Mouse (Mus musculus): ENCODE measurements around the gene A830031A19Rik. TPM values are rescaled to one million over a fixed set of nuclear protein-coding genes. Genes with fewer than 3 reads are reported as not detected.

The A830031A19Rik gene
- polyA plus RNA-seq (2012; rRNA removed) = not detected in 2 replicates

- no peak for TF ChIP-seq CTCF (IDR thresholded peaks at IDR 0.05; ENCODE audit: extremely low read depth, insufficient read length, insufficient replicate concordance, low read depth, low read length)
- TF ChIP-seq POLR2A (IDR thresholded peaks at IDR 0.05; ENCODE audit: low read depth, low read length) = no peak
- Histone ChIP-seq H3K4me1 (ENCODE audit: control insufficient read depth, insufficient read depth, insufficient read length, low read length) (peaks cover 3% of the 10 kb centered on the region; the same call in 1 of the 2 replicates), H3K27me3 (ENCODE audit: control insufficient read depth, insufficient read depth, low read length) (peaks cover 11% of the 10 kb centered on the region; the same call in 1 of the 2 replicates), H3K4me3 (ENCODE audit: low read depth, low read length) (peak within 1 kb of the TSS; percentile 87), H3K36me3 (ENCODE audit: control insufficient read depth, insufficient read depth, low read length) (no peaks in the 10 kb centered on the region), H3K27ac (ENCODE audit: insufficient read depth, low read depth, low read length) (no peak within 1 kb of the TSS)
- WGBS = under 1% methylated on average over 11 of the region's 11 CpGs
Measured at GRCm38 (mm10) chr11:24074634-24075104, at the start of gene A830031A19Rik. Gene A830031A19Rik, minus strand, starts transcription at chr11:24075054.

- H3K27ac ChIP-seq (ENCODE audit: insufficient read depth, low read depth, low read length) = no peak overlapping the region
- no peak overlapping the region for H3K4me3 ChIP-seq (ENCODE audit: low read depth, low read length)
- TF ChIP-seq POLR2A (IDR thresholded peaks at IDR 0.05; ENCODE audit: low read depth, low read length) (no peak), CTCF (IDR thresholded peaks at IDR 0.05; ENCODE audit: extremely low read depth, insufficient read length, insufficient replicate concordance, low read depth, low read length) (no peak)
- no peaks in the 10 kb centered on the region for H3K36me3 ChIP-seq (ENCODE audit: control insufficient read depth, insufficient read depth, low read length)
- WGBS = 94% methylated on average over 2 of the region's 2 CpGs
- peaks cover 23% of the 10 kb centered on the region for H3K4me1 ChIP-seq (ENCODE audit: control insufficient read depth, insufficient read depth, insufficient read length, low read length)
- no peaks in the 10 kb centered on the region for H3K27me3 ChIP-seq (ENCODE audit: control insufficient read depth, insufficient read depth, low read length)
Measured at GRCm38 (mm10) chr11:24123991-24124390, 49.1 kb upstream of the A830031A19Rik start.

DNA sequence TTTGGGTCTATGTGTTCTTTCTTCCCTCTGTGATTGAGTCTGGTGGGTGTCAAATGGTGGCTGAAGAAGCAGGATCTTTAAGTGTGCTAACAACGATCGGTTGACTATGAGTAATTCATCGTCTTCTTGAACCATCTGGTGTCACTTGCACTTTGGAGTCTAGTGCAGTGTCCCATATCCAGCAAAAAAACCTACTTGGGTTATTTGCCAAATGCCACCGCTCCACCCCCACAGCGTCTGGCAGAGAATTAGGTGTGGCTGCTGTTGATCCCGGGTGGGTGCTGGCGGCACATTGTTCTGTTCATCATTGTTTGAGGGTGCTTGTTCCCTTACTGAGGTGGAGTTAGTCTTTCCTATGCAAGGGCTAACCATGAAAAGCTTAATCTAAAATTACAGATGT, 48.0 kb upstream of the A830031A19Rik start:
- 22% methylated on average over 7 of the region's 7 CpGs for WGBS
- no peak for TF ChIP-seq POLR2A (IDR thresholded peaks at IDR 0.05; ENCODE audit: low read depth, low read length)
- peaks cover 22% of the 10 kb centered on the region for H3K4me1 ChIP-seq (ENCODE audit: control insufficient read depth, insufficient read depth, insufficient read length, low read length)
- no peak overlapping the region for H3K4me3 ChIP-seq (ENCODE audit: low read depth, low read length)
- 0 out of 2 replicates have a peak overlapping the region, but pooled peaks have one; percentile 20 for H3K27ac ChIP-seq (ENCODE audit: insufficient read depth, low read depth, low read length)
- no peaks in the 10 kb centered on the region for H3K36me3 ChIP-seq (ENCODE audit: control insufficient read depth, insufficient read depth, low read length)
- H3K27me3 ChIP-seq (ENCODE audit: control insufficient read depth, insufficient read depth, low read length) = no peaks in the 10 kb centered on the region

DNA sequence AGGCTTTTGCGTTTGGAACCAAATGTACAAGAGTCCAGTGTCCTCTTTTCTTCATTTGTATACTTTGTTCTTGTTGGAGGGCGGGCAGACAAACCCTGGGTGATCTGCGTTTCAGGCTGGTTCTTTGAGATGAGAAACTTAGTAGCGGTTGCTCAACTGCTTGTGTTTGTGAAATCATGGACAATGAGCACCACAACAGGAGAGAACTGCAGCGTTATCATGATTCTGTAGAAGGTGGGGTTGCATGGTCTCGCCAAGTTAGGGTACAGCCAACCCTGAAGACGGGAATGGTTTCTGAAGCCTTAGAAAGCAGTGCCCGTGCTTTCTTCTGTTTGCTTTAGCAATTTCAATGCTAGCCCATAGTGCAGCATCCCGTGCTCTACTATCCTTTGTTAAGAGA, 46.3 kb upstream of the A830031A19Rik start:
- no peaks in the 10 kb centered on the region for H3K27me3 ChIP-seq (ENCODE audit: control insufficient read depth, insufficient read depth, low read length)
- no peak overlapping the region for H3K27ac ChIP-seq (ENCODE audit: insufficient read depth, low read depth, low read length)
- no peaks in the 10 kb centered on the region for H3K36me3 ChIP-seq (ENCODE audit: control insufficient read depth, insufficient read depth, low read length)
- no peak for TF ChIP-seq CTCF (IDR thresholded peaks at IDR 0.05; ENCODE audit: extremely low read depth, insufficient read length, insufficient replicate concordance, low read depth, low read length)
- TF ChIP-seq POLR2A (IDR thresholded peaks at IDR 0.05; ENCODE audit: low read depth, low read length) = no peak
- no peak overlapping the region for H3K4me3 ChIP-seq (ENCODE audit: low read depth, low read length)
- WGBS = 91% methylated on average over 9 of the region's 9 CpGs
- peaks cover 25% of the 10 kb centered on the region; the same call in 1 of the 2 replicates for H3K4me1 ChIP-seq (ENCODE audit: control insufficient read depth, insufficient read depth, insufficient read length, low read length)

- TF ChIP-seq POLR2A (IDR thresholded peaks at IDR 0.05; ENCODE audit: low read depth, low read length) (no peak), CTCF (IDR thresholded peaks at IDR 0.05; ENCODE audit: extremely low read depth, insufficient read length, insufficient replicate concordance, low read depth, low read length) (no peak)
- Histone ChIP-seq H3K27ac (ENCODE audit: insufficient read depth, low read depth, low read length) (peak overlapping the region; percentile 76), H3K4me1 (ENCODE audit: control insufficient read depth, insufficient read depth, insufficient read length, low read length) (peaks cover 16% of the 10 kb centered on the region; the same call in 1 of the 2 replicates), H3K27me3 (ENCODE audit: control insufficient read depth, insufficient read depth, low read length) (no peaks in the 10 kb centered on the region), H3K36me3 (ENCODE audit: control insufficient read depth, insufficient read depth, low read length) (no peaks in the 10 kb centered on the region), H3K4me3 (ENCODE audit: low read depth, low read length) (no peak overlapping the region)
- 21% methylated on average over 7 of the region's 7 CpGs for WGBS
Measured at GRCm38 (mm10) chr11:24116582-24117318, 41.9 kb upstream of the A830031A19Rik start.

DNA sequence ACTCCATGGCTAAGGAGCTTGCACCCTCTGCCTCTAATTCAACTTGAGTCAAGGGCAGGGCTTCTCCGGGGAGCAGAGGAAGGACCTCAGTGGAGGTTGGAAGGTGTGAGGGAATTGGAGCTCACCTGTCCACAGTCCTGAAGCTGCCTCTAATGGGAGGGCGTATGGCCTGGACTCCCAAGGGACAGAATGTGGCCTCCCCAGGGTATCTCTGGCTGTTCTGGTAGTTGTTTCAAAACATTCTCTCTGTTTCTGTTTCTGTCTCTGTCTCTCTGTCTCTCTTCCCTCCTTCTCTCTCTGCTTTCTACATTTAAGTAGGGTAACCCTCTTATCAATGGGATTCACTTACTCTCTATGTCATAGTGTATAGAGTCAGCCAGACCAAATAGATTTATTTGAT, 41.2 kb upstream of the A830031A19Rik start:
- Histone ChIP-seq H3K36me3 (ENCODE audit: control insufficient read depth, insufficient read depth, low read length) (no peaks in the 10 kb centered on the region), H3K27ac (ENCODE audit: insufficient read depth, low read depth, low read length) (no peak overlapping the region), H3K27me3 (ENCODE audit: control insufficient read depth, insufficient read depth, low read length) (no peaks in the 10 kb centered on the region), H3K4me3 (ENCODE audit: low read depth, low read length) (no peak overlapping the region), H3K4me1 (ENCODE audit: control insufficient read depth, insufficient read depth, insufficient read length, low read length) (peaks cover 18% of the 10 kb centered on the region; the same call in 1 of the 2 replicates)
- WGBS = 69% methylated on average over 2 of the region's 2 CpGs
- TF ChIP-seq CTCF (IDR thresholded peaks at IDR 0.05; ENCODE audit: extremely low read depth, insufficient read length, insufficient replicate concordance, low read depth, low read length) = no peak
- TF ChIP-seq POLR2A (IDR thresholded peaks at IDR 0.05; ENCODE audit: low read depth, low read length) = no peak

- TF ChIP-seq CTCF (IDR thresholded peaks at IDR 0.05; ENCODE audit: extremely low read depth, insufficient read length, insufficient replicate concordance, low read depth, low read length) (no peak), POLR2A (IDR thresholded peaks at IDR 0.05; ENCODE audit: low read depth, low read length) (no peak)
- Histone ChIP-seq H3K4me1 (ENCODE audit: control insufficient read depth, insufficient read depth, insufficient read length, low read length) (peaks cover 18% of the 10 kb centered on the region; the same call in 1 of the 2 replicates), H3K36me3 (ENCODE audit: control insufficient read depth, insufficient read depth, low read length) (no peaks in the 10 kb centered on the region), H3K27ac (ENCODE audit: insufficient read depth, low read depth, low read length) (no peak overlapping the region), H3K4me3 (ENCODE audit: low read depth, low read length) (no peak overlapping the region), H3K27me3 (ENCODE audit: control insufficient read depth, insufficient read depth, low read length) (no peaks in the 10 kb centered on the region)
- WGBS = 70% methylated on average over 12 of the region's 12 CpGs
Measured at GRCm38 (mm10) chr11:24115017-24115752, 40.3 kb upstream of the A830031A19Rik start.
